Mouse (Mus musculus): Measurements from ENCODE around the gene Fasl. TPM values are rescaled to one million over a fixed set of nuclear protein-coding genes. Genes with fewer than 3 reads are reported as not detected.

Gene Fasl
- total and polyA plus RNA-seq, 3 experiments = 0.05 TPM; not detected in 2

DNA sequence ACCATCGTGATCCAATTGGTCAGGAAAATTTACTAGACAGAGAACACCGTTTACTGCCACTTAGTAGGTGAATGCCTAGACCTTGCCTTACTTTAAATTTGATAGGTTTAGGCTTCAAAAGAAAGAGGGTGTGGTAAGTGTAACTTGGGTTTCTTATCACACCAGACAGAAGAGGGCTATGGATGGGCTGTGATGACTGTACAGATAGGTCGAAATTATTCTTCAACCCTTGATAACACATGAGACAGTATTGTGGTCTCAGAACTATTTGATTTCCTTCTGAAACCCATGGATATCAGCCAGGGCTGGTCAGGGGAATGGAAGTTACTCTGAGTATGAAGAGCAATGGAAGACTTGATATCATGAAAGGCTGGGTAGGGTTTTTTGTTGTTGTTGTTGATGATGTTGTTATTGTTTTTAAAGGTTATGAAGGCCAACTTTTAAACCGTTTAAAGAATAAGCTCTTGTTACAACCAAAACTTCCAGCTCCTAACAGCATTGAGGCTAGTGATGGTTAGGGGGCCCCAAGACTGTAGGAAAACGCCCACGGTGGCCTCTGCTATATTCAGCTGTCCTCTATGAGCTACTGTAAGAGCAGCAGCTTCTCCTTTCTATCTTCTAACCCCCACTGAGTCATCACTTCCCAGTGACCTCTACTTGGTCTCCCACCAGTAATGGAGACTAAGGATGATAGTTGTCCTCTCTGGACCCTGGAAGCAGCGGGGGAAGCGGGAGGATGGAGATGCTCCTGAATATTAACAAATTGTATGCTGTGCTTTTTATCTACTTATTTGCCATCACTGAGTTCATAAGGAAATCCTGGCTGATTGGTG is 3.8 kb upstream of the Fasl start:
- no peaks in the 10 kb centered on the region for H3K9me3 ChIP-seq (replicated peaks)
- H3K27me3 ChIP-seq (ENCODE audit: insufficient read depth, low read length) = no peaks in the 10 kb centered on the region
- H3K4me1 ChIP-seq (ENCODE audit: insufficient read depth, low read depth, low read length) = peaks cover 67% of the 10 kb centered on the region
- H3K36me3 ChIP-seq (replicated peaks) = no peaks in the 10 kb centered on the region
- TF ChIP-seq TAL1 (conservative IDR thresholded peaks at IDR 0.05; ENCODE audit: low read depth, low read length) (peak; percentile 61), CTCF (IDR thresholded peaks at IDR 0.05; ENCODE audit: low read depth, low read length) (no peak), GATA1 (IDR thresholded peaks at IDR 0.05; ENCODE audit: borderline replicate concordance, low read length) (no peak)
- peak overlapping the region; percentile 10; the same call in 1 of the 2 replicates for H3K4me3 ChIP-seq (ENCODE audit: low read depth, low read length)
- DNase-seq (ENCODE audit: low spot score) (peak; percentile 34), ATAC-seq (ENCODE audit: extremely low read depth, insufficient number of reproducible peaks, low FRiP score, poor library complexity, severe bottlenecking) (peak; percentile 93)

DNA sequence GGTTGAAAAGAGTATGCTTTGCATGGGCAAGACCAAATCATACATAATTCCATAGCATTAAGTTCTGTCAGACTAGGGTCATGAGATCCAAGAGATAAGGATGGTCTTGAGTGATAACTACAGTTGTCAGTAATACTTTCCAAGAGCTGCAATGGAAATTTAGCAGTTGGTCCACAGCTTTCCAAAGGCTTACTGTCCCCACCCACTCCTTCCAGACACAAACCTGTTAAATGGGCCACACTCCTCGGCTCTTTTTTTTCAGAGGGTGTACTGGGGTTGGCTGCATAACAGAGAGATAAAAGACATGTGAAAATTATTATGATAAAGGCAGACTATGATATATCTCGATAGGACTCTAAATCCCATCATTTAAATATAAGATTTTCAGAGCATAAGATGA is 5.6 kb downstream of the Fasl start:
- ATAC-seq (ENCODE audit: extremely low read depth, insufficient number of reproducible peaks, low FRiP score, poor library complexity, severe bottlenecking) (no peak), DNase-seq (ENCODE audit: low spot score) (no peak)
- no peaks in the 10 kb centered on the region for H3K36me3 ChIP-seq (replicated peaks)
- no peaks in the 10 kb centered on the region for H3K9me3 ChIP-seq (replicated peaks)
- no peaks in the 10 kb centered on the region for H3K27me3 ChIP-seq (ENCODE audit: insufficient read depth, low read length)
- no peak overlapping the region for H3K4me3 ChIP-seq (ENCODE audit: low read depth, low read length)
- H3K4me1 ChIP-seq (ENCODE audit: insufficient read depth, low read depth, low read length) = peaks cover 25% of the 10 kb centered on the region
- no peak for TF ChIP-seq GATA1 (IDR thresholded peaks at IDR 0.05; ENCODE audit: borderline replicate concordance, low read length)
- no peak for TF ChIP-seq GATA2 (IDR thresholded peaks at IDR 0.05; ENCODE audit: borderline replicate concordance, low read depth, low read length)
- TF ChIP-seq CTCF (IDR thresholded peaks at IDR 0.05; ENCODE audit: low read depth, low read length) = no peak
- TF ChIP-seq TAL1 (conservative IDR thresholded peaks at IDR 0.05; ENCODE audit: low read depth, low read length) = no peak
- no peak for TF ChIP-seq POLR2AphosphoS5 (IDR thresholded peaks at IDR 0.05; ENCODE audit: insufficient replicate concordance, low read depth, low read length)

DNA sequence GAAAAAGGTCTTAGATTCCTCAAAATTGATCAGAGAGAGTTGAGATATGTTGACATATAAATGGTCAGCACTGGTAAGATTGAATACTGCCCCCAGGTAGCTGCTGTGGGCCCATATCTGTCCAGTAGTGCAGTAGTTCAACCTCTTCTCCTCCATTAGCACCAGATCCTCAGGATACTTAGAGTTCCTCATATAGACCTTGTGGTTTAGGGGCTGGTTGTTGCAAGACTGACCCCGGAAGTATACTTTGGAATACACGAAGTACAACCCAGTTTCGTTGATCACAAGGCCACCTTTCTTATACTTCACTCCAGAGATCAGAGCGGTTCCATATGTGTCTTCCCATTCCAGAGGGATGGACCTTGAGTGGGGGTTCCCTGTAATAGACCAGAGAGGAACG is 6.7 kb downstream of the Fasl start:
- no peak for ATAC-seq (ENCODE audit: extremely low read depth, insufficient number of reproducible peaks, low FRiP score, poor library complexity, severe bottlenecking)
- H3K4me1 ChIP-seq (ENCODE audit: insufficient read depth, low read depth, low read length) = peaks cover 24% of the 10 kb centered on the region

DNA sequence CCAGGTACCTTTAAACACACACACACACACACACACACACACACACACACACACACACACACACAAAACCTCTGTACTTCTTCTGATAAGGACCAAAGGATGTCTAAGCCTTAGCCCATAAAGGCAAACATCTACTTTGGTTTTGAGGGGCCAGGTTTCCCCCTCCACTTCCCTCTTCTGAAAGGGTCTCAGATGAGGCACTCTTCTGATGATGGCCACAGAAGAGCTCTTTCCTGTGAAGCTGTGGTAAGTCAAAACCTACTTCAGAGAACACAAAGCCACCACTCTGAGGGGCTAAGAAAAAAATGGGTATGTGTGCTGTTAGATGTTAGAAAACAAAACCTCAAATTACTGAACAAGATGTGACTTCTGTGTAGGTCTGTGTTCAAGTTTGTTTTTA is 9.2 kb downstream of the Fasl start:
- ATAC-seq (ENCODE audit: extremely low read depth, insufficient number of reproducible peaks, low FRiP score, poor library complexity, severe bottlenecking) = no peak
- Histone ChIP-seq H3K9me3 (replicated peaks) (no peaks in the 10 kb centered on the region), H3K4me1 (ENCODE audit: insufficient read depth, low read depth, low read length) (peaks cover 17% of the 10 kb centered on the region), H3K4me3 (ENCODE audit: low read depth, low read length) (no peak overlapping the region), H3K27me3 (ENCODE audit: insufficient read depth, low read length) (no peaks in the 10 kb centered on the region), H3K36me3 (replicated peaks) (no peaks in the 10 kb centered on the region)
- TF ChIP-seq GATA1 (IDR thresholded peaks at IDR 0.05; ENCODE audit: borderline replicate concordance, low read length) (no peak), CTCF (IDR thresholded peaks at IDR 0.05; ENCODE audit: low read depth, low read length) (no peak), POLR2AphosphoS5 (IDR thresholded peaks at IDR 0.05; ENCODE audit: insufficient replicate concordance, low read depth, low read length) (no peak), GATA2 (IDR thresholded peaks at IDR 0.05; ENCODE audit: borderline replicate concordance, low read depth, low read length) (no peak), TAL1 (conservative IDR thresholded peaks at IDR 0.05; ENCODE audit: low read depth, low read length) (no peak)
- no peak for DNase-seq (ENCODE audit: low spot score)

More for the DNA sequence above, 6.7 kb downstream of the Fasl start:
- no peaks in the 10 kb centered on the region for H3K9me3 ChIP-seq (replicated peaks)
- no peaks in the 10 kb centered on the region for H3K36me3 ChIP-seq (replicated peaks)
- TF ChIP-seq POLR2AphosphoS5 (IDR thresholded peaks at IDR 0.05; ENCODE audit: insufficient replicate concordance, low read depth, low read length) = no peak
- no peak for TF ChIP-seq TAL1 (conservative IDR thresholded peaks at IDR 0.05; ENCODE audit: low read depth, low read length)
- TF ChIP-seq GATA1 (IDR thresholded peaks at IDR 0.05; ENCODE audit: borderline replicate concordance, low read length) = no peak
- TF ChIP-seq GATA2 (IDR thresholded peaks at IDR 0.05; ENCODE audit: borderline replicate concordance, low read depth, low read length) = no peak
- no peak for TF ChIP-seq CTCF (IDR thresholded peaks at IDR 0.05; ENCODE audit: low read depth, low read length)
- H3K27me3 ChIP-seq (ENCODE audit: insufficient read depth, low read length) = no peaks in the 10 kb centered on the region
- DNase-seq (ENCODE audit: low spot score) = no peak
- H3K4me3 ChIP-seq (ENCODE audit: low read depth, low read length) = no peak overlapping the region

DNA sequence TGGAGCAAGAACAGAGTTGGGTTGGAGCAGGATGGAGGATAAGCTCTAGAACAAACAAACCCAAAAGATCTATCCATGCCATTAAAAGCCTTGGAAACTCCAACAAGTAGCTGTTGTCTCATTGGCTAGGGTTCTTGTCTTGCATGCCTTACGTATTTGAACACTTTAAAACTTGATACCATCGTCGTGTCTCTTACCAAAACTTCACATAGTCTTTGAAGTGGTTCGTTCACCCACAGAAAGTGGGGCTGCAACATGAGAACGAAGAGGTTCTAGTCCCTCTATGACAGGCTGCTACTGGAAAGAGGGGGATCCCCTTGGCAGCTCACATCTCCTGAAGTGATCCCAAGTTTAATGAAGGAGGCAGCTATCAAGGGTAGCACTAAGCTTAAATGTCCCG is 13.1 kb downstream of the Fasl start:
- H3K36me3 ChIP-seq (replicated peaks) = no peaks in the 10 kb centered on the region
- ATAC-seq (ENCODE audit: extremely low read depth, insufficient number of reproducible peaks, low FRiP score, poor library complexity, severe bottlenecking) = no peak
- no peak for DNase-seq (ENCODE audit: low spot score)

DNA sequence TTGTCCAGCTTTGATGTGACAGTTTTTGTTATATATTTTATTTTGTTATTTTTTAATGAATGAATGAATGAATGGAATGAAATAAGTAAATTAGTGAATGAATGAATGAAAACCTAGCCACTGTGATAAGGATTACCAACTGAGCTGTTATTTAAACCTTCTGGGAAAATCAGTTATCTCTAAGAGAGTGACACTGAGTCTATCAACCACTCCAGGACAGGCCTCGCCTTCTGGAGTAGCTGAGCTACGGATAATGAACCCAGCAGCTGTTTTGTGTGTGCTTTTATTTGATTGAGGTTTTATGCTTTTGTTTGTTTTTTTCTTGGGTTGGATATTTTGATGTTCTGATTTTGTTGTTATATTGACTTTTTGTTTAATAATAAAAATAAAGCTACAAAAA is 17.0 kb downstream of the Fasl start:
- DNase-seq (ENCODE audit: low spot score) = no peak
- Histone ChIP-seq H3K27me3 (ENCODE audit: insufficient read depth, low read length) (no peaks in the 10 kb centered on the region), H3K36me3 (replicated peaks) (no peaks in the 10 kb centered on the region), H3K4me3 (ENCODE audit: low read depth, low read length) (no peak overlapping the region), H3K9me3 (replicated peaks) (no peaks in the 10 kb centered on the region), H3K4me1 (ENCODE audit: insufficient read depth, low read depth, low read length) (peaks cover 41% of the 10 kb centered on the region)
- no peak for ATAC-seq (ENCODE audit: extremely low read depth, insufficient number of reproducible peaks, low FRiP score, poor library complexity, severe bottlenecking)
- no peak for TF ChIP-seq CTCF (IDR thresholded peaks at IDR 0.05; ENCODE audit: low read depth, low read length)
- TF ChIP-seq GATA1 (IDR thresholded peaks at IDR 0.05; ENCODE audit: borderline replicate concordance, low read length) = no peak
- no peak for TF ChIP-seq TAL1 (conservative IDR thresholded peaks at IDR 0.05; ENCODE audit: low read depth, low read length)
- TF ChIP-seq GATA2 (IDR thresholded peaks at IDR 0.05; ENCODE audit: borderline replicate concordance, low read depth, low read length) = no peak
- no peak for TF ChIP-seq POLR2AphosphoS5 (IDR thresholded peaks at IDR 0.05; ENCODE audit: insufficient replicate concordance, low read depth, low read length)

More for the DNA sequence above, 13.1 kb downstream of the Fasl start:
- peaks cover 23% of the 10 kb centered on the region for H3K4me1 ChIP-seq (ENCODE audit: insufficient read depth, low read depth, low read length)
- no peaks in the 10 kb centered on the region for H3K27me3 ChIP-seq (ENCODE audit: insufficient read depth, low read length)
- H3K9me3 ChIP-seq (replicated peaks) = no peaks in the 10 kb centered on the region
- no peak for TF ChIP-seq GATA2 (IDR thresholded peaks at IDR 0.05; ENCODE audit: borderline replicate concordance, low read depth, low read length)
- TF ChIP-seq CTCF (IDR thresholded peaks at IDR 0.05; ENCODE audit: low read depth, low read length) = no peak
- TF ChIP-seq TAL1 (conservative IDR thresholded peaks at IDR 0.05; ENCODE audit: low read depth, low read length) = no peak
- H3K4me3 ChIP-seq (ENCODE audit: low read depth, low read length) = no peak overlapping the region

Data from G1E (cell line).